Mouse (Mus musculus) stomach, postnatal 0 days (tissue): ENCODE measurements around the gene Gstm6.

ENCODE experiments used
- CTCF ChIP-seq: IDR thresholded peaks from 2 replicates; pipeline ENCODE4 v1.5.1; 2016; ENCODE audit warnings: antibody characterized with exemption, low read depth, mild to moderate bottlenecking, moderate library complexity
- EP300 ChIP-seq: optimal IDR thresholded peaks from 2 replicates; pipeline ENCODE3; 2016; ENCODE audit warnings: antibody characterized with exemption

GRCm38 (mm10) chr3:107977691-107978090 is 34.1 kb upstream of the Gstm6 start:
- TF ChIP-seq CTCF (no peak), EP300 (no peak)
